Mouse (Mus musculus): ENCODE results near the gene Rps17. TPM values are rescaled to one million over a fixed set of nuclear protein-coding genes. Genes with fewer than 3 reads are reported as not detected.

The Rps17 gene
- polyA plus RNA-seq (2012; rRNA removed), result 1,391 and 1,754 TPM in 2 replicates

- no peak for DNase-seq (ENCODE audit: low read depth)
Measured at GRCm38 (mm10) chr7:81344544-81345446, at the start of gene Rps17. Rps17 (minus strand) TSS chr7:81345254.

- DNase-seq (ENCODE audit: low read depth), result peak; percentile 71
Measured at GRCm38 (mm10) chr7:81379363-81379762, 34.3 kb upstream of the Rps17 start.

- DNase-seq (ENCODE audit: low read depth), result no peak
Measured at GRCm38 (mm10) chr7:81372337-81372920, 27.4 kb upstream of the Rps17 start.

- DNase-seq (ENCODE audit: low read depth), result no peak
Measured at GRCm38 (mm10) chr7:81371811-81372210, 26.8 kb upstream of the Rps17 start.

GRCm38 (mm10) chr7:81369724-81370123 is 24.7 kb upstream of the Rps17 start:
- DNase-seq (ENCODE audit: low read depth), result no peak

- no peak for DNase-seq (ENCODE audit: low read depth)
Measured at GRCm38 (mm10) chr7:81367946-81368345, 22.9 kb upstream of the Rps17 start.

- DNase-seq (ENCODE audit: low read depth), result no peak
Measured at GRCm38 (mm10) chr7:81356975-81357374, 11.9 kb upstream of the Rps17 start.

- DNase-seq (ENCODE audit: low read depth), result no peak
Measured at GRCm38 (mm10) chr7:81356360-81356759, 11.3 kb upstream of the Rps17 start.

- no peak for DNase-seq (ENCODE audit: low read depth)
Measured at GRCm38 (mm10) chr7:81355746-81356145, 10.7 kb upstream of the Rps17 start.

- DNase-seq (ENCODE audit: low read depth), result no peak
Measured at GRCm38 (mm10) chr7:81351826-81352225, 6.8 kb upstream of the Rps17 start.

- DNase-seq (ENCODE audit: low read depth), result no peak
Measured at GRCm38 (mm10) chr7:81348206-81348605, 3.2 kb upstream of the Rps17 start.

- no peak for DNase-seq (ENCODE audit: low read depth)
Measured at GRCm38 (mm10) chr7:81345447-81346170, 555 bp upstream of the Rps17 start.

GRCm38 (mm10) chr7:81343831-81344230 is 1.2 kb downstream of the Rps17 start:
- no peak for DNase-seq (ENCODE audit: low read depth)

GRCm38 (mm10) chr7:81343316-81343715 is 1.7 kb downstream of the Rps17 start:
- DNase-seq (ENCODE audit: low read depth), result no peak

- DNase-seq (ENCODE audit: low read depth), result no peak
Measured at GRCm38 (mm10) chr7:81342356-81343094, 2.5 kb downstream of the Rps17 start.

GRCm38 (mm10) chr7:81341563-81341962 is 3.5 kb downstream of the Rps17 start:
- no peak for DNase-seq (ENCODE audit: low read depth)

GRCm38 (mm10) chr7:81339783-81340182 is 5.3 kb downstream of the Rps17 start:
- DNase-seq (ENCODE audit: low read depth), result no peak

GRCm38 (mm10) chr7:81338522-81338873 is 6.6 kb downstream of the Rps17 start:
- DNase-seq (ENCODE audit: low read depth), result no peak

GRCm38 (mm10) chr7:81337785-81338521 is 7.1 kb downstream of the Rps17 start:
- no peak for DNase-seq (ENCODE audit: low read depth)

GRCm38 (mm10) chr7:81336432-81336786 is 8.6 kb downstream of the Rps17 start:
- DNase-seq (ENCODE audit: low read depth), result no peak

Data from gonadal fat pad, adult 2 months (tissue).